In the genomic region with DNA sequence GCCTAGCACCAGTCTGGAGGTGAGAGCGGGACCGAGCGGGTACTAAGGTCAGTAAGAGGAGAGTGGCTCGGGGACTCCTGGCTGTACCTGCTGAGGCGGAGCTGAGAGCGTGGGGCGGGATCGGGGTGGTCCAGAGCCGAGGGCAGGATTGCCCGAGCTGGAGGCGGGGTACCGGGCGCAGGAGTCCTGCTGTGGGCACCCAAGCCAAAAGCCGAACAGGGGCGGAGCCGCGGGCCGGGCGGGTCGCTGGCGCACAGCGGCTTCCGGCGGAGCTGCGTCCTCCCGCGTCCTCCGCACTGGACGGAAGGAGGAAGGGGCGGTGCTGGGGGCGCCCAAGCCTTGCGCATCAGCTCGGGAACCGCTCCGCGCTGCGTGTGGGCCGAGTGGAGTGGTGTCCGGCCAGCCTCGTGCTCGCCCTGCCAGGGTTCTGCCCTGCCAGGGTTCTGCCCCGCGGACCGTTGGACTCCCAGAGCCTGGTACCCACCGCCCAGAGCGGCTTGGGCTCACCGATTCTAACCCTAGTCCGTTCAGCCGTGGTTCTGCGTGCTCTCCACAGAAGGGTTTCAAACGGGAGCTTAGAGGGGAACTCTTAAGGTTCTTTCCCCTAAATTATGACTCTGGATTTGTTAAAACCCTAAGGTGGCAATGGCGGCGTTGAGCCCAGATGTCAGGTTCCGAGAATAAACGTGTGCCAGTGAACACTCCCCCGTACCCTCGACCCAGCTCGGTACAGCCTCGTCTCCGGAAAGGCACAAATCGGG, we compare ENCODE assay signal across 7 mouse cellular contexts. TPM values are rescaled to one million over a fixed set of nuclear protein-coding genes. Genes with fewer than 3 reads are reported as not detected.
A peak's percentile ranks its signal among the peaks of the same experiment; 100 is the strongest.
DNase-seq lines count a peak whose midpoint lies in the region; ATAC-seq and TF ChIP-seq lines count a peak whose summit lies in the region.

A gene (minus strand): TSS at position 262 of the 761 bp plus-strand sequence.

- peak within 1 kb of the TSS; percentile 65 for H3K4me3 ChIP-seq in intestine, postnatal 0 days (ENCODE audit: low read depth, low read length)
- peak within 1 kb of the TSS; percentile 89 for H3K4me3 ChIP-seq in midbrain, embryonic 12.5 days
- peak within 1 kb of the TSS; percentile 92 for H3K4me3 ChIP-seq in small intestine, adult 2 months (ENCODE audit: low read depth, low read length)

- TF ChIP-seq POLR2A in small intestine, adult 2 months (IDR thresholded peaks at IDR 0.05; ENCODE audit: low read depth, low read length) = peak; percentile 77

- peak within 1 kb of the TSS; percentile 70 for H3K9ac ChIP-seq in intestine, postnatal 0 days (ENCODE audit: low read depth, low read length)
- peak within 1 kb of the TSS; percentile 89 for H3K9ac ChIP-seq in midbrain, embryonic 12.5 days (replicated peaks)

- DNase-seq in adrenal gland, adult 8-10 months = peak; percentile 94
- peak; percentile 89 for DNase-seq in embryo, embryonic 9.5 days (ENCODE audit: extremely low spot score)
- DNase-seq in gonadal fat pad, adult 2 months (ENCODE audit: low read depth) = no peak
- peak; percentile 91 for DNase-seq in left cerebral cortex, postnatal 4 days

- H3K27me3 ChIP-seq in intestine, postnatal 0 days (replicated peaks; ENCODE audit: control insufficient read depth, insufficient read depth, low read length) = no peaks in the 10 kb centered on the region
- no peaks in the 10 kb centered on the region for H3K27me3 ChIP-seq in midbrain, embryonic 12.5 days
- H3K27me3 ChIP-seq in small intestine, adult 2 months (ENCODE audit: control insufficient read depth, insufficient read depth, low read length) = no peaks in the 10 kb centered on the region

- H3K36me3 ChIP-seq in intestine, postnatal 0 days (ENCODE audit: control insufficient read depth, insufficient read depth) = peaks cover 19% of the 10 kb centered on the region
- H3K36me3 ChIP-seq in midbrain, embryonic 12.5 days = peaks cover 29% of the 10 kb centered on the region
- peaks cover 5% of the 10 kb centered on the region; the same call in 1 of the 2 replicates for H3K36me3 ChIP-seq in small intestine, adult 2 months (ENCODE audit: control insufficient read depth, insufficient read depth, low read length)

- H3K9me3 ChIP-seq in intestine, postnatal 0 days (ENCODE audit: control insufficient read depth) = no peaks in the 10 kb centered on the region
- no peaks in the 10 kb centered on the region for H3K9me3 ChIP-seq in midbrain, embryonic 12.5 days

- peak within 1 kb of the TSS; percentile 84 for H3K4me2 ChIP-seq in intestine, postnatal 0 days (replicated peaks; ENCODE audit: low read depth)
- peak within 1 kb of the TSS; percentile 79 for H3K4me2 ChIP-seq in midbrain, embryonic 12.5 days (replicated peaks)

- no peaks in the 10 kb centered on the region; the same call in 1 of the 2 replicates for H3K4me1 ChIP-seq in intestine, postnatal 0 days (replicated peaks; ENCODE audit: control insufficient read depth, insufficient read depth, low read length)
- H3K4me1 ChIP-seq in midbrain, embryonic 12.5 days = peaks cover 18% of the 10 kb centered on the region
- H3K4me1 ChIP-seq in small intestine, adult 2 months (ENCODE audit: control insufficient read depth, insufficient read depth, insufficient read length, low read length) = peaks cover 5% of the 10 kb centered on the region; the same call in 1 of the 2 replicates

- peak within 1 kb of the TSS; percentile 88 for H3K27ac ChIP-seq in intestine, postnatal 0 days (ENCODE audit: low read depth, low read length)
- peak within 1 kb of the TSS; percentile 77 for H3K27ac ChIP-seq in midbrain, embryonic 12.5 days (replicated peaks)
- H3K27ac ChIP-seq in small intestine, adult 2 months (ENCODE audit: insufficient read depth, low read depth, low read length) = peak within 1 kb of the TSS; percentile 82

- WGBS in intestine, postnatal 0 days = 1% methylated on average over 59 of the region's 61 CpGs
- under 1% methylated on average over 51 of the region's 61 CpGs for WGBS in midbrain, embryonic 12.5 days
- WGBS in small intestine, adult 2 months = 1% methylated on average over 45 of the region's 61 CpGs

- intact Hi-C loops in left cerebral cortex, postnatal 4 days (cut with DNase I) = no loop called here

- ATAC-seq in intestine, postnatal 0 days = peak; percentile 92
- peak; percentile 99 for ATAC-seq in midbrain, embryonic 12.5 days (ENCODE audit: low FRiP score, low read depth)

- peak; percentile 35 for TF ChIP-seq CTCF in intestine, postnatal 0 days (IDR thresholded peaks at IDR 0.05; ENCODE audit: low read depth)
- TF ChIP-seq CTCF in small intestine, adult 2 months (IDR thresholded peaks at IDR 0.05; ENCODE audit: extremely low read depth, insufficient read length, insufficient replicate concordance, low read depth, low read length) = no peak

RNA-seq across cellular contexts. Expression of the gene that starts here (rescaled TPM):
- 10 to 100 TPM; 49.8 to 51.5 (median 50.1) TPM for total RNA-seq in adrenal gland, adult 8-10 months (2022)
- 19.7 and 22.9 TPM in 2 replicates for polyA plus RNA-seq in gonadal fat pad, adult 2 months (2012; rRNA removed)
- polyA plus RNA-seq in intestine, postnatal 0 days (2015; fragmentation: Nextera tagmentation; extraction: Ambion mirVana) = 55.3 and 58.8 TPM in 2 replicates
- 10 to 100 TPM; 61.2 to 62.2 TPM for total RNA-seq in left cerebral cortex, postnatal 4 days (2021)
- polyA plus RNA-seq in midbrain, embryonic 12.5 days (2016; fragmentation: Nextera tagmentation; extraction: Ambion mirVana) = 138 and 141 TPM in 2 replicates
- 11.8 and 20.2 TPM in 2 replicates for polyA plus RNA-seq in small intestine, adult 2 months (2012; rRNA removed)
